Mouse (Mus musculus) testis, adult 2 months (tissue): Measurements from ENCODE around the gene Mafb.

ENCODE experiments used
- CTCF ChIP-seq: fragments of 200-500 bp; IDR thresholded peaks from 2 replicates; pipeline ENCODE4 v1.5.1; 2012; ENCODE audit warnings: low read depth, mild to moderate bottlenecking, inconsistent platforms, low read length, moderate library complexity; ENCODE audit not compliant: control insufficient read depth, insufficient read depth, insufficient replicate concordance
- POLR2A ChIP-seq: fragments of 200-500 bp; IDR thresholded peaks from 2 replicates; pipeline ENCODE4 v1.6.1; 2012; ENCODE audit warnings: low read depth, mild to moderate bottlenecking, inconsistent platforms, low read length, moderate library complexity; ENCODE audit not compliant: control insufficient read depth

GRCm38 (mm10) chr2:160321829-160322228 lies 45.0 kb downstream of the Mafb start:
- TF ChIP-seq POLR2A: no peak
- no peak for TF ChIP-seq CTCF
